Mouse (Mus musculus): ENCODE data around the gene Timm13. TPM values are rescaled to one million over a fixed set of nuclear protein-coding genes. Genes with fewer than 3 reads are reported as not detected.

Gene Timm13
- 249 and 266 TPM in 2 replicates for polyA plus RNA-seq (2015; fragmentation: Nextera tagmentation; extraction: Ambion mirVana)

GRCm38 (mm10) chr10:80900318-80901247 lies at the start of gene Timm13:
Gene Timm13, minus strand, starts transcription at chr10:80900969.
- no peaks in the 10 kb centered on the region for H3K27me3 ChIP-seq
- H3K4me1 ChIP-seq (replicated peaks) = peaks cover 37% of the 10 kb centered on the region
- peak within 1 kb of the TSS; percentile 86 for H3K27ac ChIP-seq
- peaks cover 53% of the 10 kb centered on the region for H3K36me3 ChIP-seq
- H3K9me3 ChIP-seq (replicated peaks) = no peaks in the 10 kb centered on the region
- H3K4me3 ChIP-seq (replicated peaks) = peak within 1 kb of the TSS; percentile 79
- peak within 1 kb of the TSS; percentile 89 for H3K4me2 ChIP-seq
- ATAC-seq (ENCODE audit: low read depth) = peak; percentile 92
- DNase-seq = peak; percentile 98
- WGBS (ENCODE audit: insufficient replicate concordance) = under 1% methylated on average over 72 of the region's 72 CpGs
- peak within 1 kb of the TSS; percentile 83 for H3K9ac ChIP-seq

DNA sequence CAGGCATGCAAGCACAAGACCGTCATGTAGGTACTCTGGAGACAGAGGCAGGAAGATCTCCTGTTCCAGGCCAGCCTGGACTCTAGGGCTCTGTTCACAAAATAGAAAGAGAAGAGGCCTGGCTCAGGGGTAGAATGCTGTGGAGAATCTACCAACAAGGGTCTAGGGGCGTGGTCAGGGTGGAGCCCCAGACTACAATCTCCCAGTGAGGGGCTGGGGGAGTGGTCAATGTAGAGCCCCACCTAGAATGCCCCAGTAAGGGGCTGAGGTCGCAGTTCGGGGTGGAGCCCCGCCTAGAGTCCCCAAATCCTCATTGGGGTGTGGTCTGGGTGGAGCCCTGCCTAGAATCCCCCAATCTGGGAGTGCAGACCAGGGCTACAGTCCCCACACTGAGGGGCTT lies 49.5 kb upstream of the Timm13 start:
- WGBS (ENCODE audit: insufficient replicate concordance) = 22% methylated on average over 5 of the region's 5 CpGs

GRCm38 (mm10) chr10:80949081-80949480 lies 48.3 kb upstream of the Timm13 start:
- Histone ChIP-seq H3K4me2 (no peak overlapping the region), H3K4me1 (replicated peaks) (peaks cover 46% of the 10 kb centered on the region), H3K9me3 (replicated peaks) (no peaks in the 10 kb centered on the region), H3K27me3 (no peaks in the 10 kb centered on the region), H3K36me3 (no peaks in the 10 kb centered on the region), H3K4me3 (replicated peaks) (no peak overlapping the region), H3K27ac (no peak overlapping the region), H3K9ac (no peak overlapping the region)
- DNase-seq (no peak), ATAC-seq (ENCODE audit: low read depth) (no peak)
- 66% methylated on average over 3 of the region's 3 CpGs for WGBS (ENCODE audit: insufficient replicate concordance)

More for the DNA sequence above, 49.5 kb upstream of the Timm13 start:
- Histone ChIP-seq H3K36me3 (no peaks in the 10 kb centered on the region), H3K27me3 (0 out of 2 replicates have a peak, but pooled peaks cover 2% of the 10 kb centered on the region), H3K9me3 (replicated peaks) (no peaks in the 10 kb centered on the region), H3K4me1 (replicated peaks) (peaks cover 54% of the 10 kb centered on the region), H3K27ac (no peak overlapping the region), H3K4me3 (replicated peaks) (no peak overlapping the region), H3K4me2 (no peak overlapping the region), H3K9ac (no peak overlapping the region)
- DNase-seq = no peak
- peak; percentile 37; the same call in 1 of the 2 replicates for ATAC-seq (ENCODE audit: low read depth)

- peaks cover 46% of the 10 kb centered on the region for H3K4me1 ChIP-seq (replicated peaks)
- no peak for ATAC-seq (ENCODE audit: low read depth)
- no peaks in the 10 kb centered on the region for H3K27me3 ChIP-seq
- H3K36me3 ChIP-seq = no peaks in the 10 kb centered on the region
- H3K4me3 ChIP-seq (replicated peaks) = no peak overlapping the region
- H3K9me3 ChIP-seq (replicated peaks) = no peaks in the 10 kb centered on the region
- no peak overlapping the region for H3K27ac ChIP-seq
- no peak overlapping the region for H3K4me2 ChIP-seq
- no peak for DNase-seq
- 14% methylated on average over 6 of the region's 6 CpGs for WGBS (ENCODE audit: insufficient replicate concordance)
- H3K9ac ChIP-seq = no peak overlapping the region
These were observed 47.8 kb upstream of the Timm13 start for GRCm38 (mm10) chr10:80948570-80948969.

GRCm38 (mm10) chr10:80947802-80948201 lies 47.0 kb upstream of the Timm13 start:
- Histone ChIP-seq H3K27me3 (peaks cover 2% of the 10 kb centered on the region; the same call in 1 of the 2 replicates), H3K4me1 (replicated peaks) (peaks cover 49% of the 10 kb centered on the region), H3K27ac (no peak overlapping the region), H3K4me2 (no peak overlapping the region), H3K36me3 (no peaks in the 10 kb centered on the region), H3K9me3 (replicated peaks) (no peaks in the 10 kb centered on the region), H3K4me3 (replicated peaks) (no peak overlapping the region), H3K9ac (no peak overlapping the region)
- 60% methylated on average over 2 of the region's 2 CpGs for WGBS (ENCODE audit: insufficient replicate concordance)
- no peak for ATAC-seq (ENCODE audit: low read depth)
- DNase-seq = no peak

GRCm38 (mm10) chr10:80946684-80947437 lies 46.1 kb upstream of the Timm13 start:
- 54% methylated on average over 14 of the region's 14 CpGs for WGBS (ENCODE audit: insufficient replicate concordance)
- H3K4me1 ChIP-seq (replicated peaks) = peaks cover 44% of the 10 kb centered on the region
- H3K9ac ChIP-seq = no peak overlapping the region
- H3K4me2 ChIP-seq = no peak overlapping the region
- H3K4me3 ChIP-seq (replicated peaks) = no peak overlapping the region
- DNase-seq = no peak
- no peaks in the 10 kb centered on the region for H3K9me3 ChIP-seq (replicated peaks)
- H3K27ac ChIP-seq = no peak overlapping the region
- no peak for ATAC-seq (ENCODE audit: low read depth)
- H3K27me3 ChIP-seq = peaks cover 3% of the 10 kb centered on the region; the same call in 1 of the 2 replicates
- H3K36me3 ChIP-seq = no peaks in the 10 kb centered on the region

GRCm38 (mm10) chr10:80944231-80944630 lies 43.5 kb upstream of the Timm13 start:
- DNase-seq = no peak
- WGBS (ENCODE audit: insufficient replicate concordance) = 62% methylated on average over 5 of the region's 5 CpGs
- peaks cover 45% of the 10 kb centered on the region for H3K4me1 ChIP-seq (replicated peaks)

DNA sequence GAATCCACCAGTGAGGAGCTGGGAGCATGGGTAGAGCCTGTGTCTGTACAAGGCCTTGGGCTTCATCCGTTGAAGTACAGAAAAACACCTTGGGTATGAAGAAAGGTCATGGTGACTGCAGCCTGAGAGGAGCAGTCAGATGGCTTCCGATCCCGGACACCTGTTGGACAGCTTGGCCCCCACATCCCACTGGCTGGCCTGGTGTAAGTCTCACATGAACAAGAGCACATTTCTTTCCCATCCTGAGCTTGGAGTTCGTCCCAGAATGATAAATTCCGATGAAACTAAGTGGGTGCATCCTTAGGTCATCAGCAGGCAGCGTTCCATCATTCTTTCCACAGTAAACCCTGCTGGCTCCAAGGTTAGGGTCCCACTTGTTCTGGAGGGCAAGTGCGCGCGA lies 42.9 kb upstream of the Timm13 start:
- no peak for ATAC-seq (ENCODE audit: low read depth)
- H3K4me3 ChIP-seq (replicated peaks) = no peak overlapping the region
- H3K9ac ChIP-seq = no peak overlapping the region
- H3K36me3 ChIP-seq = no peaks in the 10 kb centered on the region
- H3K4me2 ChIP-seq = no peak overlapping the region
- H3K27me3 ChIP-seq = peaks cover 19% of the 10 kb centered on the region
- H3K9me3 ChIP-seq (replicated peaks) = no peaks in the 10 kb centered on the region
- H3K27ac ChIP-seq = no peak overlapping the region
- H3K4me1 ChIP-seq (replicated peaks) = peaks cover 44% of the 10 kb centered on the region
- WGBS (ENCODE audit: insufficient replicate concordance) = 74% methylated on average over 9 of the region's 9 CpGs
- DNase-seq = no peak

More at GRCm38 (mm10) chr10:80944231-80944630, 43.5 kb upstream of the Timm13 start:
- Histone ChIP-seq H3K27me3 (peaks cover 14% of the 10 kb centered on the region), H3K27ac (no peak overlapping the region), H3K4me2 (no peak overlapping the region), H3K36me3 (no peaks in the 10 kb centered on the region), H3K9ac (no peak overlapping the region), H3K4me3 (replicated peaks) (no peak overlapping the region), H3K9me3 (replicated peaks) (no peaks in the 10 kb centered on the region)
- no peak for ATAC-seq (ENCODE audit: low read depth)

DNA sequence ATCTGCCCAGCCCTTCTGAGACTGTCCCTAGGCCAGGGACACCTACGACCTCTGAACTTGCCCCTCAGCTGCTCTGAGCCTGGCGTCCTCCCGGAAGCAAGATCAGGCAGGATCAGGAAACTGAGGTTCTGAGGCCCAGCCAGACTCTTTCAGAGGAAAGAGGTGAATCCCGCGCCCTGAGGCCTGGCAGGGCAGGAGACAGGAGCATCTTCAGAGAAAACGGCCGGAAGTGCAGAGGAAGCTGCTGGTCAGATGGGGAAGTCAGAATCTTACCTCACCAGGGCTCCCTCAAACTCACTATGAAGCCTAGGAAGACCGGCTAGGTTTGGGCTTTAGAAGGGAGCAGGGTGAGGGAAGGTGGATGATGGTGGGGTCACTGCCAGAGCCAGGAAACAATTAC lies 42.1 kb upstream of the Timm13 start:
- H3K27ac ChIP-seq = no peak overlapping the region
- ATAC-seq (ENCODE audit: low read depth) = no peak

DNA sequence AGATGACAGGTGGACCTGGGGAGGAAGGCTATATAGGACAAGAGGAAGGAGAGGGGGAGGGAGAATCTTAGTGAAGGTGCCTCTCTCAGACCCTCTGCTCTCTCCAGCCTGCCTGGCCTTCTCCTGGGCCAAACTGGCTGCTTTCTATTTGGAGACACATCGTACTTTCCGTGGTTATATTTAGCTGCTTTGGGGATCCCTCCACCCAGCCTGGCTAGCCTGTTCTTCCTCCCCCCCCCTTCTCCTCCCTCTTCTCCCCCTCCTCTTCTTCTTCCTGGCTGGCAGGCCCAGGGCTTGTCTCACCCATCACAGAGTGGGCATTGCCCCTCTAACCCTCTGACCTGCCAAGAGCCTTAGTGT lies 40.2 kb upstream of the Timm13 start:
- Histone ChIP-seq H3K4me1 (replicated peaks) (peaks cover 48% of the 10 kb centered on the region), H3K27ac (no peak overlapping the region), H3K27me3 (peaks cover 47% of the 10 kb centered on the region), H3K9me3 (replicated peaks) (no peaks in the 10 kb centered on the region), H3K9ac (no peak overlapping the region), H3K4me3 (replicated peaks) (no peak overlapping the region), H3K4me2 (no peak overlapping the region), H3K36me3 (no peaks in the 10 kb centered on the region)
- ATAC-seq (ENCODE audit: low read depth) = no peak
- DNase-seq = no peak
- WGBS (ENCODE audit: insufficient replicate concordance) = 8% methylated on average over 2 of the region's 2 CpGs

More for the DNA sequence above, 42.1 kb upstream of the Timm13 start:
- Histone ChIP-seq H3K4me2 (no peak overlapping the region), H3K36me3 (no peaks in the 10 kb centered on the region), H3K9me3 (replicated peaks) (no peaks in the 10 kb centered on the region), H3K9ac (no peak overlapping the region), H3K4me3 (replicated peaks) (no peak overlapping the region), H3K27me3 (peaks cover 27% of the 10 kb centered on the region), H3K4me1 (replicated peaks) (peaks cover 38% of the 10 kb centered on the region)
- DNase-seq = no peak
- WGBS (ENCODE audit: insufficient replicate concordance) = 19% methylated on average over 8 of the region's 8 CpGs

DNA sequence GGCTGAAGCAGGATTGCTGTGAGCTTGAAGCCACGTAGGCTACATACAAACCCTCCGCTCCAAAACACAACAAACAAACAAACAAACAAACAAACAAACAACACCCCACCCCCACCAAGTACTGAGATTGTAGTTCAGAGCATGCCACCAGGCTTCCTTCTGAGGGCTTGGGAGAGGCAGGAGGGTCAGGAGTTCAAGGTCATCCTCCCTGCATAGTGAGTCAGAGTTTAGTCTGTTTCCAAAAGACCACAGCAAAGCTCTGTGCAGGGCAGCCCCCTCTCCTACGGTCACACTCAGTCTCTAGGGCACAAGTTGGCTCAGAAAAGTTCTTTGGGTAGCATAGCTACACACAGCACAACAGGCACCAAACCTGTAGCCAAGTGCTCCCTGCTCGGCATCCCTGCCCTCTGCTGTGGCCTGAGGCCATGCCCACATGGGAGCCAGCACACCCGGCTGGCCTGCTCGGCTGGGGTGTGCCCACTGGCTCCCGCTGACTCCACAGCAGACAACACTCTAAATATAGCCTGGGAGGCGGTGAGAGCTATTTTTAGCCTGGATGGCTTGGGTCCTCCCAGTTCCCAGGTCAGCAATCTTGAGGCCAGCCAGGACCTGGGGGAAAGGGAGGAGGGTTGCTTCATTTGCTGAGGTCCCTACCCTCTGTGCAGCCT lies 39.7 kb upstream of the Timm13 start:
- peaks cover 52% of the 10 kb centered on the region for H3K27me3 ChIP-seq
- peak overlapping the region; percentile 67 for H3K4me2 ChIP-seq
- 20% methylated on average over 8 of the region's 8 CpGs for WGBS (ENCODE audit: insufficient replicate concordance)

More for the DNA sequence above, 39.7 kb upstream of the Timm13 start:
- ATAC-seq (ENCODE audit: low read depth) (no peak), DNase-seq (no peak)
- 0 out of 2 replicates have a peak overlapping the region, but pooled peaks have one; percentile 12 for H3K27ac ChIP-seq
- no peaks in the 10 kb centered on the region for H3K36me3 ChIP-seq
- H3K9me3 ChIP-seq (replicated peaks) = no peaks in the 10 kb centered on the region
- H3K4me1 ChIP-seq (replicated peaks) = peaks cover 53% of the 10 kb centered on the region
- no peak overlapping the region for H3K4me3 ChIP-seq (replicated peaks)
- H3K9ac ChIP-seq = peak overlapping the region; percentile 33; the same call in 1 of the 2 replicates

Measured in liver, embryonic 13.5 days (tissue).